Mouse (Mus musculus) kidney, embryonic 14.5 days (tissue): ENCODE measurements around the gene Cldn9. TPM values are rescaled to one million over a fixed set of nuclear protein-coding genes. Genes with fewer than 3 reads are reported as not detected.

Experiments used
- ATAC-seq: fragments of 200-750 bp; cut with Nextera tagmentation; 2 replicates; pipeline ENCODE4 v1.8.0; 2017; ENCODE audit warnings: moderate number of reproducible peaks, mild to moderate bottlenecking, moderate TSS enrichment, moderate library complexity; ENCODE audit not compliant: low FRiP score, low TSS enrichment
- H3K27ac ChIP-seq: fragments of 300-500 bp; sonication (generic); 2 replicates; pipeline ENCODE4 v1.5.1; 2014; ENCODE audit warnings: low read depth, mild to moderate bottlenecking, low read length, moderate library complexity, mixed read lengths
- H3K27me3 ChIP-seq: fragments of 300-500 bp; sonication (generic); 2 replicates; pipeline ENCODE4 v1.6.1; 2014; ENCODE audit warnings: mild to moderate bottlenecking, low read length; ENCODE audit not compliant: control insufficient read depth, insufficient read depth
- H3K36me3 ChIP-seq: fragments of 300-500 bp; sonication (generic); 2 replicates; pipeline ENCODE4 v1.6.1; 2014; ENCODE audit warnings: low read length, mixed read lengths; ENCODE audit not compliant: control insufficient read depth, insufficient read depth
- H3K4me1 ChIP-seq: fragments of 300-500 bp; sonication (generic); 2 replicates; pipeline ENCODE4 v1.6.1; 2014; ENCODE audit warnings: low read length, mixed read lengths; ENCODE audit not compliant: control insufficient read depth, insufficient read depth
- H3K4me2 ChIP-seq: fragments of 300-500 bp; sonication (generic); replicated peaks from 2 replicates; pipeline ENCODE4 v1.6.1; 2014; ENCODE audit warnings: low read depth, mild to moderate bottlenecking, low read length
- H3K4me3 ChIP-seq: fragments of 300-500 bp; sonication (generic); 2 replicates; pipeline ENCODE4 v1.5.1; 2014; ENCODE audit warnings: mild to moderate bottlenecking, low read length
- H3K9ac ChIP-seq: fragments of 300-500 bp; sonication (generic); 2 replicates; pipeline ENCODE4 v1.6.1; 2014; ENCODE audit warnings: low read depth, mild to moderate bottlenecking, low read length, moderate library complexity
- H3K9me3 ChIP-seq: fragments of 300-500 bp; sonication (generic); 2 replicates; pipeline ENCODE4 v1.6.1; 2016; ENCODE audit warnings: low read length; ENCODE audit not compliant: control insufficient read depth
- WGBS: fragments of 180-500 bp; shearing (Covaris S2); extraction: QIAGEN DNeasy Blood & Tissue Kit; methylation state at CpG from one replicate; pipeline ENCODE4 v1.1.7; 2014; 5-methylcytosine and 5-hydroxymethylcytosine counted together
- polyA plus RNA-seq: library from polyadenylated mRNA; unstranded; fragments of >200 nt; fragmentation: Nextera tagmentation; extraction: Ambion mirVana; gene quantifications from 2 replicates; pipeline ENCODE4 v1.2.1, GENCODE M21; 2014

The Cldn9 gene
- polyA plus RNA-seq, 1 experiment from 2014 or later = 65.5 TPM

GRCm38 (mm10) chr17:23717003-23717402, 33.2 kb upstream of the Cldn9 start:
- Histone ChIP-seq H3K27ac (no peak overlapping the region), H3K9ac (no peak overlapping the region), H3K4me2 (no peak overlapping the region), H3K9me3 (no peaks in the 10 kb centered on the region), H3K36me3 (no peaks in the 10 kb centered on the region), H3K4me1 (no peaks in the 10 kb centered on the region), H3K27me3 (no peaks in the 10 kb centered on the region), H3K4me3 (no peak overlapping the region)
- ATAC-seq = no peak
- 68% methylated on average over 2 of the region's 2 CpGs for WGBS

- H3K27me3 ChIP-seq = 0 out of 2 replicates have a peak, but pooled peaks cover 3% of the 10 kb centered on the region
- WGBS = 0% methylated on average over 3 of the region's 3 CpGs
Measured at GRCm38 (mm10) chr17:23706212-23706611, 22.4 kb upstream of the Cldn9 start.

GRCm38 (mm10) chr17:23705525-23706104, 21.8 kb upstream of the Cldn9 start:
- H3K27ac ChIP-seq = no peak overlapping the region
- 82% methylated on average over 7 of the region's 7 CpGs for WGBS
- no peak overlapping the region for H3K9ac ChIP-seq
- no peak for ATAC-seq
- H3K9me3 ChIP-seq = no peaks in the 10 kb centered on the region
- H3K36me3 ChIP-seq = no peaks in the 10 kb centered on the region
- H3K27me3 ChIP-seq = 0 out of 2 replicates have a peak, but pooled peaks cover 3% of the 10 kb centered on the region
- H3K4me3 ChIP-seq = no peak overlapping the region
- H3K4me1 ChIP-seq = 0 out of 2 replicates have a peak, but pooled peaks cover 6% of the 10 kb centered on the region
- no peak overlapping the region for H3K4me2 ChIP-seq

More at GRCm38 (mm10) chr17:23706212-23706611, 22.4 kb upstream of the Cldn9 start:
- Histone ChIP-seq H3K36me3 (no peaks in the 10 kb centered on the region), H3K4me3 (no peak overlapping the region; the same call in 1 of the 2 replicates), H3K4me1 (0 out of 2 replicates have a peak, but pooled peaks cover 6% of the 10 kb centered on the region), H3K4me2 (no peak overlapping the region), H3K27ac (no peak overlapping the region), H3K9me3 (no peaks in the 10 kb centered on the region), H3K9ac (no peak overlapping the region)
- peak; percentile 68 for ATAC-seq

GRCm38 (mm10) chr17:23704741-23705140, 20.9 kb upstream of the Cldn9 start:
- H3K27ac ChIP-seq = no peak overlapping the region
- no peak overlapping the region for H3K4me2 ChIP-seq
- WGBS = 48% methylated on average over 7 of the region's 7 CpGs
- no peak for ATAC-seq
- 0 out of 2 replicates have a peak, but pooled peaks cover 6% of the 10 kb centered on the region for H3K4me1 ChIP-seq
- peaks cover 6% of the 10 kb centered on the region; the same call in 1 of the 2 replicates for H3K27me3 ChIP-seq
- no peak overlapping the region for H3K4me3 ChIP-seq
- H3K9me3 ChIP-seq = no peaks in the 10 kb centered on the region
- no peak overlapping the region for H3K9ac ChIP-seq
- H3K36me3 ChIP-seq = no peaks in the 10 kb centered on the region

- Histone ChIP-seq H3K36me3 (no peaks in the 10 kb centered on the region), H3K4me3 (no peak overlapping the region), H3K4me1 (0 out of 2 replicates have a peak, but pooled peaks cover 8% of the 10 kb centered on the region), H3K9me3 (no peaks in the 10 kb centered on the region), H3K9ac (no peak overlapping the region), H3K4me2 (no peak overlapping the region), H3K27ac (no peak overlapping the region), H3K27me3 (peaks cover 19% of the 10 kb centered on the region)
- WGBS = 86% methylated on average over 9 of the region's 9 CpGs
- no peak for ATAC-seq
Measured at GRCm38 (mm10) chr17:23703301-23703700, 19.5 kb upstream of the Cldn9 start.

- Histone ChIP-seq H3K9ac (peak overlapping the region; percentile 63), H3K4me1 (peaks cover 9% of the 10 kb centered on the region; the same call in 1 of the 2 replicates), H3K36me3 (no peaks in the 10 kb centered on the region), H3K4me2 (peak overlapping the region; percentile 100), H3K4me3 (peak overlapping the region; percentile 70), H3K9me3 (no peaks in the 10 kb centered on the region), H3K27ac (no peak overlapping the region), H3K27me3 (peaks cover 20% of the 10 kb centered on the region)
- under 1% methylated on average over 22 of the region's 28 CpGs for whole genome bisulfite sequencing
- ATAC-seq = peak; percentile 93
Measured at GRCm38 (mm10) chr17:23700079-23700478, 16.3 kb upstream of the Cldn9 start.

- H3K4me3 ChIP-seq = peak overlapping the region; percentile 70
- no peaks in the 10 kb centered on the region for H3K36me3 ChIP-seq
- peaks cover 12% of the 10 kb centered on the region for H3K4me1 ChIP-seq
- WGBS = under 1% methylated on average over 56 of the region's 101 CpGs
- peak overlapping the region; percentile 100 for H3K4me2 ChIP-seq
- peaks cover 20% of the 10 kb centered on the region for H3K27me3 ChIP-seq
- peak; percentile 41 for ATAC-seq
- no peaks in the 10 kb centered on the region for H3K9me3 ChIP-seq
- no peak overlapping the region for H3K27ac ChIP-seq
- peak overlapping the region; percentile 63 for H3K9ac ChIP-seq
Measured at GRCm38 (mm10) chr17:23699131-23700077, 15.6 kb upstream of the Cldn9 start.

- Histone ChIP-seq H3K4me2 (no peak overlapping the region), H3K4me1 (peaks cover 13% of the 10 kb centered on the region), H3K9me3 (no peaks in the 10 kb centered on the region), H3K4me3 (no peak overlapping the region), H3K27me3 (peaks cover 17% of the 10 kb centered on the region), H3K36me3 (no peaks in the 10 kb centered on the region), H3K27ac (peak overlapping the region; percentile 69), H3K9ac (no peak overlapping the region)
- 4% methylated on average over 3 of the region's 3 CpGs for WGBS
- peak; percentile 70 for ATAC-seq
Measured at GRCm38 (mm10) chr17:23695801-23696200, 12.0 kb upstream of the Cldn9 start.
